ENCODE assay signal across 8 mouse cellular contexts in the genomic region with DNA sequence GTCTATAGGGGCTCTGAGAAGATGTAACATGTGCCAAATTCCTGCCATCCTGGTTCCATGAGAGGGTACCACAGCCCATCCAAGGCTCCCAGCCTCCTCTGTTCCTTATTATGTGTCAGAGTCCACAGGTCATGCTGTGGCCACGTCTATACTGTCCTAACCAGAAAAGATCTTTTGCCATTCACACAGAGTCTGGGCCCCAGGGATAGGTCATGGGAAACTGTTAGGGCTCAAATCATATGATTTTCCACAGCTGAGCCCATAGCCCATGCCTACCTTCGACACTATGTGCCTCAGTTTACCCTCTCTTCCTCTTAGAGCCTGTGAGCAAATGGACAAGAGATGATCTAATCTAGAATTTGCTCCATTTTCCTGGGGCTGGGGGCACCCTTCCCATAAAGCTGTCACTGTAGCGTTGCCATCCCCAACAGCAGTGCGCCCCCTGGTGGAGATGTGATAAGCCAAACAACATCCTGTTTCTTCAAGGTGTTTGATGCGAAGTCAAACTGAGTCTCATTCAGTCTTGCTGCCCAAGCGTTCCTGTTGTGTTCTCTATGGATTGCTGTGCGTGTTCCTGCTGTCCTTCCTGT. TPM values are rescaled to one million over a fixed set of nuclear protein-coding genes. Genes with fewer than 3 reads are reported as not detected.
DNase-seq lines count a peak whose midpoint lies in the region; ATAC-seq and TF ChIP-seq lines count a peak whose summit lies in the region.

No protein-coding gene starts in this region.

- peaks cover 97% of the 10 kb centered on the region for H3K27me3 ChIP-seq in CH12.LX (replicated peaks)
- 0 out of 2 replicates have a peak, but pooled peaks cover 3% of the 10 kb centered on the region for H3K27me3 ChIP-seq in heart, postnatal 0 days (ENCODE audit: control insufficient read depth, insufficient read depth, low read length)

- peak; percentile 85 for TF ChIP-seq RAD21 in CH12.LX (IDR thresholded peaks at IDR 0.05; ENCODE audit: low read depth, low read length)

- H3K36me3 ChIP-seq in CH12.LX (replicated peaks in 1 of 2; ENCODE audit: control insufficient read depth in 1 of 2, insufficient read depth in 1 of 2, low read length in 1 of 2): no peaks in the 10 kb centered on the region
- no peaks in the 10 kb centered on the region for H3K36me3 ChIP-seq in heart, postnatal 0 days (replicated peaks; ENCODE audit: control insufficient read depth, insufficient read depth, low read length)

- TF ChIP-seq POLR2A in CH12.LX (IDR thresholded peaks at IDR 0.05; ENCODE audit: low read depth, low read length): no peak

- in situ Hi-C loops in CH12.LX (cut with MboI; ENCODE audit: low pct_ligation_motif_present, low pct_unique_long_range_greater_than_20kb, low sequenced_read_pairs): loop anchor here (5.0 kb wide), 1 partner anchor 50 kb away; no protein-coding TSS in a partner anchor

- H3K9ac ChIP-seq in CH12.LX (ENCODE audit: insufficient read depth, low read depth): no peak overlapping the region
- no peak overlapping the region for H3K9ac ChIP-seq in heart, postnatal 0 days (replicated peaks; ENCODE audit: low read depth, low read length)

- 11% methylated on average over 7 of the region's 7 CpGs for WGBS in heart, postnatal 0 days
- 12% methylated on average over 7 of the region's 7 CpGs for WGBS in large intestine, adult 2 months

- H3K4me3 ChIP-seq in CH12.LX (replicated peaks in 1 of 3; ENCODE audit: low read depth in 2 of 3, low read length in 2 of 3, poor library complexity in 1 of 3): no peak overlapping the region
- H3K4me3 ChIP-seq in heart, postnatal 0 days (ENCODE audit: low read depth, low read length): no peak overlapping the region

- dilution Hi-C loops in CH12.LX (cut with MboI; ENCODE audit: extremely low pct_ligation_motif_present, extremely low pct_unique_long_range_greater_than_20kb, low sequenced_read_pairs): no loop called here

- ATAC-seq in heart, postnatal 0 days (ENCODE audit: insufficient read depth, low read depth): 0 out of 2 replicates have a peak, but pooled peaks have one; percentile 22

- no peak for TF ChIP-seq EP300 in CH12.LX (IDR thresholded peaks at IDR 0.05; ENCODE audit: low read length)
- TF ChIP-seq EP300 in heart, postnatal 0 days (IDR thresholded peaks at IDR 0.05; ENCODE audit: low read depth): no peak

- no peaks in the 10 kb centered on the region for H3K79me2 ChIP-seq in CH12.LX (replicated peaks; ENCODE audit: control insufficient read depth, extremely low read depth, insufficient read depth, poor library complexity, severe bottlenecking)

- no peaks in the 10 kb centered on the region for H3K4me1 ChIP-seq in CH12.LX (ENCODE audit: control insufficient read depth in 1 of 2, insufficient read depth in 2 of 2)
- no peaks in the 10 kb centered on the region for H3K4me1 ChIP-seq in heart, postnatal 0 days (ENCODE audit: control insufficient read depth, insufficient read depth)

- peak; percentile 97 for TF ChIP-seq CTCF in CH12.LX (conservative IDR thresholded peaks at IDR 0.05 in 1 of 2, IDR thresholded peaks at IDR 0.05 in 1 of 2; ENCODE audit: low read depth in 2 of 2, low read length in 2 of 2)
- TF ChIP-seq CTCF in heart, postnatal 0 days (IDR thresholded peaks at IDR 0.05; ENCODE audit: low read depth): peak; percentile 95

- no peaks in the 10 kb centered on the region for H3K9me3 ChIP-seq in CH12.LX (replicated peaks; ENCODE audit: low read length)
- H3K9me3 ChIP-seq in heart, postnatal 0 days (replicated peaks; ENCODE audit: control insufficient read depth, low read length): no peaks in the 10 kb centered on the region

- no peak overlapping the region for H3K27ac ChIP-seq in CH12.LX (ENCODE audit: insufficient read depth, low read depth)
- no peak overlapping the region for H3K27ac ChIP-seq in heart, postnatal 0 days (ENCODE audit: low read depth)

- peak; percentile 78 for DNase-seq in CH12.LX (ENCODE audit: extremely low read depth)
- peak; percentile 33 for DNase-seq in adrenal gland, adult 8-10 months
- DNase-seq in embryo, embryonic 10.5 days (ENCODE audit: low spot score): peak; percentile 88
- peak; percentile 27 for DNase-seq in heart, postnatal 0 days (ENCODE audit: low spot score)
- peak; percentile 38 for DNase-seq in large intestine, adult 2 months (ENCODE audit: low read depth, low spot score)
- peak; percentile 90 for DNase-seq in lung, postnatal 14 days
- DNase-seq in retina, postnatal 7 days (ENCODE audit: low read depth, low spot score): peak; percentile 60
- DNase-seq in urinary bladder, adult 2 months (ENCODE audit: low spot score): peak; percentile 53

- no peak overlapping the region for H3K4me2 ChIP-seq in CH12.LX (ENCODE audit: insufficient read depth, low read depth, poor library complexity, severe bottlenecking)
- H3K4me2 ChIP-seq in heart, postnatal 0 days (ENCODE audit: low read depth, low read length): no peak overlapping the region

TF ChIP-seq in CH12.LX, 34 proteins besides CTCF, POLR2A, EP300 and RAD21:
- peak; percentile 97 for TF ChIP-seq SMC3 (IDR thresholded peaks at IDR 0.05; ENCODE audit: low read depth, low read length)
- no peak for TF ChIP-seq NRF1 (IDR thresholded peaks at IDR 0.05; ENCODE audit: low read depth, low read length)
- no peak for TF ChIP-seq ETS1 (conservative IDR thresholded peaks at IDR 0.05; ENCODE audit: low read depth, low read length)
- TF ChIP-seq RCOR1 (conservative IDR thresholded peaks at IDR 0.05; ENCODE audit: low read depth, low read length): no peak
- TF ChIP-seq MXI1 (IDR thresholded peaks at IDR 0.05; ENCODE audit: low read depth, low read length): no peak
- TF ChIP-seq TCF12 (IDR thresholded peaks at IDR 0.05; ENCODE audit: low read depth, low read length): no peak
- no peak for TF ChIP-seq TBP (conservative IDR thresholded peaks at IDR 0.05; ENCODE audit: low read depth, low read length)
- TF ChIP-seq CHD1 (IDR thresholded peaks at IDR 0.05; ENCODE audit: low read depth, low read length): no peak
- TF ChIP-seq ELF1 (IDR thresholded peaks at IDR 0.05; ENCODE audit: low read depth, low read length): 0 out of 2 replicates have a peak, but pooled peaks have one; percentile 6
- TF ChIP-seq ZC3H11A (IDR thresholded peaks at IDR 0.05; ENCODE audit: low read depth, low read length): peak; percentile 53; the same call in 1 of the 2 replicates
- TF ChIP-seq PAX5 (IDR thresholded peaks at IDR 0.05; ENCODE audit: low read length): no peak

RNA-seq across cellular contexts. Expression of gene Rtn4r, which starts 44.9 kb away (rescaled TPM):
- total RNA-seq in CH12.LX (2012; rRNA removed) (not detected in 2 replicates), CH12.LX (2014; rRNA removed) (not detected in 2 replicates)
- polyA plus RNA-seq in CH12.LX (2012; ENCODE audit: insufficient read length, low read depth): not detected in 2 replicates
- total RNA-seq in adrenal gland, adult 8-10 months (2022): under 1 TPM in 3 of 4 experiments, not detected in 1; 0.14 to 0.30 (median 0.23) TPM
- total RNA-seq in heart, postnatal 0 days (2014; rRNA removed; ENCODE audit: low replicate concordance): 1.9 and 6.3 TPM in 2 replicates
- 0.34 and 1.5 TPM in 2 replicates for polyA plus RNA-seq in heart, postnatal 0 days (2015; fragmentation: Nextera tagmentation; extraction: Ambion mirVana)
- 7.1 and 8.9 TPM in 2 replicates for polyA plus RNA-seq in large intestine, adult 2 months (2012; rRNA removed)
- 4.3 and 4.9 TPM in 2 replicates for polyA plus RNA-seq in urinary bladder, adult 2 months (2012; rRNA removed)

RNA-seq across cellular contexts. Expression of gene Ccdc188, which starts 45.3 kb away (rescaled TPM):
- total RNA-seq in CH12.LX (2012; rRNA removed) (0.30 and 0.50 TPM in 2 replicates), CH12.LX (2014; rRNA removed) (not detected in 2 replicates)
- polyA plus RNA-seq in CH12.LX (2012; ENCODE audit: insufficient read length, low read depth): 0.30 TPM in 1 of 2 replicates, not detected in the other
- not detected for total RNA-seq in adrenal gland, adult 8-10 months (2022)
- not detected in 2 replicates for total RNA-seq in heart, postnatal 0 days (2014; rRNA removed; ENCODE audit: low replicate concordance)
- polyA plus RNA-seq in heart, postnatal 0 days (2015; fragmentation: Nextera tagmentation; extraction: Ambion mirVana): not detected in 2 replicates
- polyA plus RNA-seq in large intestine, adult 2 months (2012; rRNA removed): not detected in 2 replicates
- not detected in 2 replicates for polyA plus RNA-seq in urinary bladder, adult 2 months (2012; rRNA removed)

Comparison
In these comparisons a context has a peak if more than half of its experiments do, and no peak if none do; other contexts are left out.
1. DNase-seq: peak in every context shown above with its lines; median percentile 90 in lung, postnatal 14 days; 88 in embryo, embryonic 10.5 days; 78 in CH12.LX; 60 in retina, postnatal 7 days; 53 in urinary bladder, adult 2 months; 38 in large intestine, adult 2 months; 33 in adrenal gland, adult 8-10 months; 27 in heart, postnatal 0 days.